13 mouse cellular contexts compared by ENCODE assay signal in genomic region chr3:94360812-94361211, GRCm38 (mm10). TPM values are rescaled to one million over a fixed set of nuclear protein-coding genes. Genes with fewer than 3 reads are reported as not detected.
A peak's percentile ranks its signal among the peaks of the same experiment; 100 is the strongest.
DNase-seq lines count a peak whose midpoint lies in the region; ATAC-seq and TF ChIP-seq lines count a peak whose summit lies in the region.
"Had no signal": no experiment of that assay in that cellular context is flagged by ENCODE, and none has a peak within 500 bp of the region (broad histone marks: within the 10 kb centered on the region; RNA-seq: fewer than 3 reads in every experiment).

No protein-coding gene starts in this region.

- no peak overlapping the region for H3K9ac ChIP-seq in ES-Bruce4 (ENCODE audit: low read depth, poor library complexity, severe bottlenecking)
- H3K9ac ChIP-seq: limb, embryonic 15.5 days; neural tube, embryonic 13.5 days had no signal

- intact Hi-C loops in left cerebral cortex, adult 2 months (cut with DNase I): loop anchor here (10.0 kb wide), 1 partner anchor 544 kb away; no protein-coding TSS in a partner anchor
- intact Hi-C loops in left cerebral cortex, postnatal 36 days (cut with DNase I): loop anchor here (10.0 kb wide), 1 partner anchor 244 kb away; no protein-coding TSS in a partner anchor

- TF ChIP-seq EP300 in ES-Bruce4 (IDR thresholded peaks at IDR 0.05; ENCODE audit: insufficient read depth, low read depth, low read length): no peak

- peak; percentile 46 for TF ChIP-seq CTCF in left cerebral cortex, adult 2 months (IDR thresholded peaks at IDR 0.05)
- TF ChIP-seq CTCF in ES-Bruce4 (IDR thresholded peaks at IDR 0.05; ENCODE audit: low read depth, low read length): peak; percentile 47

- no peak overlapping the region for H3K27ac ChIP-seq in left cerebral cortex, adult 2 months
- no peak overlapping the region for H3K27ac ChIP-seq in ES-Bruce4 (ENCODE audit: insufficient read depth, low read length)
- H3K27ac ChIP-seq: limb, embryonic 15.5 days; neural tube, embryonic 13.5 days had no signal

- peaks cover 8% of the 10 kb centered on the region; the same call in 1 of the 2 replicates for H3K9me3 ChIP-seq in ES-Bruce4 (replicated peaks; ENCODE audit: control insufficient read depth, insufficient read depth, low read length, poor library complexity, severe bottlenecking)
- H3K9me3 ChIP-seq: limb, embryonic 15.5 days; neural tube, embryonic 13.5 days had no signal

- no peak overlapping the region for H3K4me3 ChIP-seq in left cerebral cortex, adult 2 months
- H3K4me3 ChIP-seq in ES-Bruce4 (ENCODE audit: low read depth, low read length): no peak overlapping the region
- H3K4me3 ChIP-seq: limb, embryonic 15.5 days; neural tube, embryonic 13.5 days had no signal

- H3K36me3 ChIP-seq in ES-Bruce4 (ENCODE audit: control insufficient read depth, insufficient read depth, low read length, poor library complexity, severe bottlenecking): no peaks in the 10 kb centered on the region
- H3K36me3 ChIP-seq: limb, embryonic 15.5 days; neural tube, embryonic 13.5 days had no signal

- no peaks in the 10 kb centered on the region for H3K4me1 ChIP-seq in ES-Bruce4 (ENCODE audit: control insufficient read depth, insufficient read depth, low read length)

- ATAC-seq in inflammation-experienced regulatory T-cells, adult 6 months: no peak
- ATAC-seq in megakaryocyte, adult 5-6 weeks (ENCODE audit: poor library complexity, severe bottlenecking): no peak

- TF ChIP-seq POLR2A in ES-Bruce4 (IDR thresholded peaks at IDR 0.05; ENCODE audit: insufficient read depth, low read length): no peak

- no peak for DNase-seq in left cerebral cortex, adult 2 months (ENCODE audit: extremely low spot score in 1 of 2, low spot score in 2 of 2)
- DNase-seq in left cerebral cortex, postnatal 36 days (ENCODE audit: low spot score in 2 of 2): no peak
- peak; percentile 69 for DNase-seq in ZHBTc4 (ENCODE audit: low read depth, low spot score)
- peak; percentile 39 for DNase-seq in layer of hippocampus, adult 9-10 months (ENCODE audit: low spot score)
- no peak for DNase-seq in urinary bladder, postnatal 4 days (ENCODE audit: low spot score in 2 of 2)
- DNase-seq: cerebellum, adult 18-20 months had no signal

- peaks cover 11% of the 10 kb centered on the region for H3K27me3 ChIP-seq in ES-Bruce4 (ENCODE audit: control insufficient read depth, insufficient read depth, low read length, poor library complexity, severe bottlenecking)

RNA-seq across cellular contexts. Expression of gene C2cd4d, which starts 1.4 kb away (rescaled TPM):
- total RNA-seq in left cerebral cortex, adult 2 months (2021): under 1 TPM in 1 of 2 experiments, not detected in 1; 0.44 TPM
- under 1 TPM; 0.32 to 0.82 TPM for total RNA-seq in left cerebral cortex, postnatal 36 days (2021)
- polyA plus RNA-seq in ES-Bruce4 (2011; ENCODE audit: insufficient read depth, insufficient read length, low read depth, missing spikeins): not detected in 2 replicates
- polyA plus RNA-seq in inflammation-experienced regulatory T-cells, adult 6 months (2017; shearing (Covaris generic)): not detected
- total RNA-seq in megakaryocyte, adult 5-6 weeks (2015): not detected in 2 replicates
- total RNA-seq in megakaryocyte, adult 5-6 weeks (2017): not detected in 2 replicates

RNA-seq across cellular contexts. Expression of gene Rorc, which starts 11.8 kb away (rescaled TPM):
- total RNA-seq in left cerebral cortex, adult 2 months (2021): under 1 TPM; 0.52 to 0.91 TPM
- 1 to 10 TPM in 1 of 2 experiments, under 1 TPM in 1; 0.59 to 1.0 TPM for total RNA-seq in left cerebral cortex, postnatal 36 days (2021)
- 0.59 and 0.66 TPM in 2 replicates for polyA plus RNA-seq in ES-Bruce4 (2011; ENCODE audit: insufficient read depth, insufficient read length, low read depth, missing spikeins)
- polyA plus RNA-seq in inflammation-experienced regulatory T-cells, adult 6 months (2017; shearing (Covaris generic)): 10 to 100 TPM in 2 of 3 experiments, 1 to 10 TPM in 1; 5.4 to 13.2 (median 13.1) TPM
- total RNA-seq in megakaryocyte, adult 5-6 weeks (2015): 0.16 and 0.55 TPM in 2 replicates
- 0.18 and 0.45 TPM in 2 replicates for total RNA-seq in megakaryocyte, adult 5-6 weeks (2017)

RNA-seq across cellular contexts. Expression of gene Them5, which starts 18.9 kb away (rescaled TPM):
- total RNA-seq in left cerebral cortex, adult 2 months (2021): not detected
- total RNA-seq in left cerebral cortex, postnatal 36 days (2021): not detected
- polyA plus RNA-seq in ES-Bruce4 (2011; ENCODE audit: insufficient read depth, insufficient read length, low read depth, missing spikeins): 0.48 and 0.90 TPM in 2 replicates
- not detected for polyA plus RNA-seq in inflammation-experienced regulatory T-cells, adult 6 months (2017; shearing (Covaris generic))
- not detected in 2 replicates for total RNA-seq in megakaryocyte, adult 5-6 weeks (2015)
- not detected in 2 replicates for total RNA-seq in megakaryocyte, adult 5-6 weeks (2017)
- polyA plus RNA-seq: neural tube, embryonic 13.5 days; urinary bladder, adult 2 months had no signal

RNA-seq across cellular contexts. Expression of gene Lingo4, which starts 37.5 kb away (rescaled TPM):
- 1 to 10 TPM in 1 of 2 experiments, under 1 TPM in 1; 0.72 to 1.1 TPM for total RNA-seq in left cerebral cortex, adult 2 months (2021)
- under 1 TPM; 0.72 to 0.97 TPM for total RNA-seq in left cerebral cortex, postnatal 36 days (2021)
- 0.33 TPM in 1 of 2 replicates, not detected in the other for polyA plus RNA-seq in ES-Bruce4 (2011; ENCODE audit: insufficient read depth, insufficient read length, low read depth, missing spikeins)
- 1 to 10 TPM in 2 of 3 experiments, under 1 TPM in 1; 0.45 to 2.3 (median 1.5) TPM for polyA plus RNA-seq in inflammation-experienced regulatory T-cells, adult 6 months (2017; shearing (Covaris generic))
- not detected in 2 replicates for total RNA-seq in megakaryocyte, adult 5-6 weeks (2015)
- total RNA-seq in megakaryocyte, adult 5-6 weeks (2017): not detected in 2 replicates
- polyA plus RNA-seq: heart, embryonic 11.5 days had no signal

RNA-seq across cellular contexts. Expression of gene Them4, which starts 50.9 kb away (rescaled TPM):
- 10 to 100 TPM; 17.6 to 19.0 TPM for total RNA-seq in left cerebral cortex, adult 2 months (2021)
- 10 to 100 TPM; 19.4 to 22.0 TPM for total RNA-seq in left cerebral cortex, postnatal 36 days (2021)
- polyA plus RNA-seq in ES-Bruce4 (2011; ENCODE audit: insufficient read depth, insufficient read length, low read depth, missing spikeins): 5.3 and 5.6 TPM in 2 replicates
- 10 to 100 TPM in 1 of 3 experiments, 1 to 10 TPM in 2; 7.0 to 10.7 (median 9.0) TPM for polyA plus RNA-seq in inflammation-experienced regulatory T-cells, adult 6 months (2017; shearing (Covaris generic))
- 2.9 and 3.5 TPM in 2 replicates for total RNA-seq in megakaryocyte, adult 5-6 weeks (2015)
- total RNA-seq in megakaryocyte, adult 5-6 weeks (2017): 1.8 and 2.9 TPM in 2 replicates

Comparison
In these comparisons a context has a peak if more than half of its experiments do, and no peak if none do; other contexts are left out.
1. DNase-seq: peak in ZHBTc4 (single experiment) and layer of hippocampus, adult 9-10 months (single experiment); none in left cerebral cortex, adult 2 months (0 of 2), left cerebral cortex, postnatal 36 days (0 of 2) and urinary bladder, postnatal 4 days (0 of 2).